Mouse (Mus musculus) ES-Bruce4 (cell line): Measurements from ENCODE around the gene AC134908.4.
"Not testable (repeated sequence)": the region's sequence is repeated elsewhere in the genome, so short reads cannot be mapped to it uniquely, and the experiment has no call there.

Experiments used
- CTCF ChIP-seq: IDR thresholded peaks from one replicate; pipeline ENCODE4 v1.8.1; 2011; ENCODE audit warnings: low read depth, low read length
- EP300 ChIP-seq: IDR thresholded peaks from 2 replicates; pipeline ENCODE4 v1.6.1; 2011; ENCODE audit warnings: low read depth, low read length; ENCODE audit not compliant: insufficient read depth
- POLR2A ChIP-seq: IDR thresholded peaks from one replicate; pipeline ENCODE4 v1.8.1; 2011; ENCODE audit warnings: low read length; ENCODE audit not compliant: insufficient read depth

DNA sequence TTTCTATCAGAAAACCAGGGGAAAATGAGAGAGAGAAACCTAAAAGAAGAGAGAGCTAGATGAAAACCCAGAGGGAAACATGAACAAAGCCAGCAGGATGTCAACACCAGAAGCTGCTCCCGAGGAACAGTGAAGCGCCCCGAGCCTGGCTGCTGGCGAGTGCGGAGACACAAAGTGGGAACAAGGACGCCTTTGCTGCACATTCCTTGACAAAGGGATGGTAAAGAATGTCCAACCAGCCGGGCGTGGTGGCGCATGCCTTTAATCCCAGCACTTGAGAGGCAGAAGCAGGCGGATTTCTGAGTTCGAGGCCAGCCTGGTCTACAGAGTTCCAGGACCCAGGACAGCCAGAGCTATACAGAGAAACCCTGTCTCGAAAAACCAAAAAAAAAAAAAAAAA is 54.0 kb downstream of the AC134908.4 start:
- not testable (repeated sequence) for TF ChIP-seq CTCF, EP300, POLR2A
